ENCODE assay signal across 16 mouse cellular contexts in the genomic region with DNA sequence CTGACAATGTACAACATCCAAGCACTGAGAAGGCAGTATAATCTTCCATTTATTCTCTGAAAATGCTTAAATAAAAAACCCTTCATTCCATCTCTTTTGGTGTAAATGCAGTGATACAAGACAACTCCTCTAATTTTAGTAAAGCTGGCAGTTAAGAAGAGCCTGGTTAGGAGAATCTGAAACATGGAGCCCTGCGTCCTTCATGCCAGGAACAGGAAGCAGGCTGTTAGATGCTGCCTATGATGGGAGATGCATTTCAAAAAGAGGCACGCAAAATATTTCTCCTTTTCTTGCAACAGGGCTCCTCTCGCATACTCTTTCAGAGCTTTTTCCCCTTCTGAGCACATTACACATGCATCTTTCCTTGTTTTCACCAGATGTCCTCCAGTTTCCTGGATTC.
"Had no signal": no experiment of that assay in that cellular context is flagged by ENCODE, and none has a peak within 500 bp of the region (broad histone marks: within the 10 kb centered on the region; RNA-seq: fewer than 3 reads in every experiment).

No protein-coding gene starts in this region.

- DNase-seq: kidney, adult 18-20 months; kidney, adult 9 months; kidney, postnatal 14 days; liver, embryonic 13.5 days; lung, adult 2 months; right cerebral cortex, adult 18-20 months; right cerebral cortex, postnatal 14 days; right cerebral cortex, postnatal 4 days; thymus, adult 18-20 months; thymus, postnatal 36 days had no signal

- H3K27ac ChIP-seq: liver, embryonic 13.5 days; macrophage; midbrain, embryonic 12.5 days; midbrain, embryonic 15.5 days; neural tube, embryonic 12.5 days; neural tube, embryonic 15.5 days had no signal

- H3K4me1 ChIP-seq: liver, embryonic 13.5 days; midbrain, embryonic 12.5 days; midbrain, embryonic 15.5 days; neural tube, embryonic 12.5 days; neural tube, embryonic 15.5 days had no signal

- H3K36me3 ChIP-seq: liver, embryonic 13.5 days; midbrain, embryonic 12.5 days; midbrain, embryonic 15.5 days; neural tube, embryonic 12.5 days; neural tube, embryonic 15.5 days had no signal

- H3K27me3 ChIP-seq: liver, embryonic 13.5 days; midbrain, embryonic 12.5 days; midbrain, embryonic 15.5 days; neural tube, embryonic 12.5 days; neural tube, embryonic 15.5 days had no signal

- H3K9me3 ChIP-seq: liver, embryonic 13.5 days; midbrain, embryonic 12.5 days; midbrain, embryonic 15.5 days; neural tube, embryonic 12.5 days; neural tube, embryonic 15.5 days had no signal

- ATAC-seq: lung, postnatal 0 days; midbrain, embryonic 15.5 days had no signal

- H3K4me2 ChIP-seq: liver, embryonic 13.5 days; midbrain, embryonic 12.5 days; midbrain, embryonic 15.5 days; neural tube, embryonic 12.5 days; neural tube, embryonic 15.5 days had no signal

- H3K4me3 ChIP-seq: liver, embryonic 13.5 days; midbrain, embryonic 12.5 days; midbrain, embryonic 15.5 days; neural tube, embryonic 12.5 days; neural tube, embryonic 15.5 days had no signal

- H3K9ac ChIP-seq: liver, embryonic 13.5 days; midbrain, embryonic 12.5 days; midbrain, embryonic 15.5 days; neural tube, embryonic 12.5 days; neural tube, embryonic 15.5 days had no signal
